Mouse (Mus musculus) neural tube, embryonic 10.5 days (tissue): ENCODE data around the gene Cidec.

ENCODE experiments used
- DNase-seq: peaks from one replicate; pipeline ENCODE4 v3.0.0-alpha.2; 2017; ENCODE audit warnings: low spot score; ENCODE audit errors: extremely low spot score

Gene Cidec

DNA sequence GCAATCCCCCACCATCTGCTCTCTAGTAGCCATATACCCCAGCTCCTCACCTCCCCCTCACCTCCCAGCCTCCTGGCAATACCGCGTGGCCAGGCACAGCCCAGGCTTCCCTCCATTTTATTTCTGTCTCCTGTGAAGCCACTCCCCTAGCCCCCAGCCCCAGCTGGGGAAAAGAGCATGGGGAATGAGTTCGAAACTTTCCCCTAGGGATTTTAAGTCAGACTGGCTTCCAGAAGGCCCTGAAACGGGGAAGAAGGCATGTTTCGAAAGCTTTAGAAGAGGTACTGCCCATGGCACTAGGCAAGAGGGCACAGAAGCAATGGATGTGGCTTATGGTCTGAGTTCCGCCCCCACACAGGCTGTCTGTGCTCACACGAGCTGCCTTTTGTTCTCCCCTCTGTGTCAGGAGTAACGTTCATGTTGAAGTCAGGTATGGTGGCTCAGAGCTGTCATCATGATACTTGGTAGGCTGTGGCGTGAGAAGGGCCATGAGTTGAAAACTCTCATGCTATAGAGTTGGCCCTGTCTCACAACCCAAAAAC, at the start of gene Cidec:
Cidec (minus strand) TSS at position 97 of the 542 bp plus-strand sequence.
- no peak for DNase-seq

DNA sequence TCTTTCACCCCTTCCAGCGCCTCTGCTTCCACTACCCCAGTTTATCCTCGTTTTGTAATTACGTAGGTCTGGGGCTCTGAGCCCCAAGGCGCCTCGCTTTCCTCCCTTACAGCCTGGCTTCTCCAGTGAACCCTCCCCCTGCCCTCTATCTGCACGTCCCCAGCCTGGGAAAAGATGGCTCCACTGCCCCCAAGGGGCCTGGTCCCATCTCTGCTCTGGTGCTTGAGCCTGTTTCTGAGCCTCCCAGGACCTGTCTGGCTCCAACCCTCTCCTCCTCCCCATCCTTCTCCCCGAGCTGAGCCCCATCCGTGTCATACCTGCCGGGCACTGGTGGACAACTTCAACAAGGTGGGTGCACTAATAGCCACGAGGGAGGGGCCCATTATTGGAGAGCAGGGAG, 48.2 kb upstream of the Cidec start:
- peak; percentile 40 for DNase-seq

DNA sequence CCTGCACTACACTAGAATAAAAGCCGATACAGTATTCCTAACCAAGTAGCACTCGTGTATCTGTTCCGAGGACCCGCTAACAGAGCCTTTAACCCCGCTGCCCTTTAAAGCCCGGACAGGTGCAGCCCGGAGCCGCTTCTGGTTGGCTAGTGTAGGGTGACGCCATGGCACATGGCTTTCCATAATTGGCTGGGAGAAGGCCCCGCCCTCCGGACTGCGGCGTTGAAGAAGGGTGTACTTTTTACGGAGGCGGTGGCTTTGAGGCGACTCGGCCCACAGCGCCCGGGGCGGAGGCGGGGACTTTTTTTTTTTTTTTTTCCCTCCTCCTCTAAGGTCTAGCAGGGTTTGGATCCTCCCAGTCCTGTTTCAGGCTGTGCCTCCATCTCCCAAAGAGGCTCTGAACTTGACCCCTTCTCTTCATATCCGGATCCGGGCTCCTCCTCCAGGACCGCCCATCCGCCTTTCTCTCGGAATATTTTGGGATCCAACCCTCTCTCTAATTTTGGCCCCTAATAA, 47.6 kb upstream of the Cidec start, which contains the start of gene Creld1:
Creld1 (plus strand) TSS at position 198 of the 516 bp plus-strand sequence.
- DNase-seq = peak; percentile 91

DNA sequence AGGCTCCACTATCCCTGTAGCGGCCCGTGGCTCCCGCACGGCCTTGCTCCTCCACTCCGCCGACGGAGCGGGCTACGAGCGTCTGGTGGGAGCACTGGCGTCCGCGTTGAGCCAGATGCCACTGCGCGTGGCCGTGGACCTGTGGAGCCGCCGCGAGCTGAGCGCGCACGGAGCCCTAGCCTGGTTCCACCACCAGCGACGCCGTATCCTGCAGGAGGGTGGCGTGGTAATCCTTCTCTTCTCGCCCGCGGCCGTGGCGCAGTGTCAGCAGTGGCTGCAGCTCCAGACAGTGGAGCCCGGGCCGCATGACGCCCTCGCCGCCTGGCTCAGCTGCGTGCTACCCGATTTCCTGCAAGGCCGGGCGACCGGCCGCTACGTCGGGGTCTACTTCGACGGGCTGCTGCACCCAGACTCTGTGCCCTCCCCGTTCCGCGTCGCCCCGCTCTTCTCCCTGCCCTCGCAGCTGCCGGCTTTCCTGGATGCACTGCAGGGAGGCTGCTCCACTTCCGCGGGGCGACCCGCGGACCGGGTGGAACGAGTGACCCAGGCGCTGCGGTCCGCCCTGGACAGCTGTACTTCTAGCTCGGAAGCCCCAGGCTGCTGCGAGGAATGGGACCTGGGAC, 47.0 kb upstream of the Cidec start:
- no peak for DNase-seq

DNA sequence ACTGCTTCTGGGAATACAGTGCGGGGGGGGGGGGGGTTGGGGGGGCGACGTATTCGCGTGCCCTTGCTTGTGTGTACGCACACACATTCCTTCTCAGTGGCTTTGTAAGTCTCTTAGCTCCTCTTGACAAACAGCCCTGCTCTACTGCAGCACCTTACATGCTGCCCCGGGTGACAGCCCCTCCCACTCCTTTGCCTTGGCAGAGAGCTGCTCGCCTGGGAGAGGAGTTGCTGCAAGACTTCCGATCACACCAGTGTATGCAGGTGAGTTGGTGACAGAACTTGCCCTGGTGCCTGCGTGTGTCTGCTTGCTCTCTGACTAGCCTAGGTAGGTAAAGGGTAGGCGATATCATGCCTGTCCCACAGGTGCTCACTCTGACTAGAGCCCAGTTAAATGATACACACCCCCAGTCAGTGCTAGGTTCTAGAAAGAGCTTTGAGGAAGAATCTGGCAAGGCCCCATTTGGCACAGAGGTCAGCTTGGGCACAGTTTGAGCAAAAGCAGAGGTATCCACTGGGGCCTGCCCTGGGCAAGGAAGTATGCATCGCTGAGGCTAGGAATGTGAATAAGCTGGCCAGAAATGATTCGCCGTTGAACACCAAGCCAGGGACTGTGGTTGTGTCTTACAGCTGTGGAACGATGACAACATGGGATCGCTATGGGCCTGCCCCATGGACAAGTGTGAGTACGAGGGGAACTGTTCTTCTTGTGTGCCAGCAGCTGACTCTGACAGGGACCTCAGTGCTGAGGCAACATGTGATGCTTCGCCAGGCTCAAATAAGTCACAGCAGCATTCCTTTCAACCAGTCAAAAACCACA, 45.2 kb upstream of the Cidec start:
- no peak for DNase-seq

DNA sequence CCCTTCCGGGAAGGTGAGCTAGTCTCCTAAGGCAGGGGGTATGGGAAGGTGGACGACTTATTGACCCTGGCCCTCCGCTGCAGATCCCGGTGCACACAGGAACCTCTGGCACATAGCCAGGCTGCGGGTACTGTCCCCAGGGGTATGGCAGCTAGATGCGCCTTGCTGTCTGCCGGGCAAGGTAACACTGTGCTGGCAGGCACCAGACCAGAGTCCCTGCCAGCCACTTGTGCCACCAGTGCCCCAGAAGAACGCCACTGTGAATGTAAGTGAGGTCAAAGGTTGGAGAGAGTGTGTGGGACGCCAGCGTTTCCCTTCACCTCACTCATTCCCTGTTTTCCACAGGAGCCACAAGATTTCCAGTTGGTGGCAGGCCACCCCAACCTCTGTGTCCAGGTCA, 43.3 kb upstream of the Cidec start:
- DNase-seq = no peak

DNA sequence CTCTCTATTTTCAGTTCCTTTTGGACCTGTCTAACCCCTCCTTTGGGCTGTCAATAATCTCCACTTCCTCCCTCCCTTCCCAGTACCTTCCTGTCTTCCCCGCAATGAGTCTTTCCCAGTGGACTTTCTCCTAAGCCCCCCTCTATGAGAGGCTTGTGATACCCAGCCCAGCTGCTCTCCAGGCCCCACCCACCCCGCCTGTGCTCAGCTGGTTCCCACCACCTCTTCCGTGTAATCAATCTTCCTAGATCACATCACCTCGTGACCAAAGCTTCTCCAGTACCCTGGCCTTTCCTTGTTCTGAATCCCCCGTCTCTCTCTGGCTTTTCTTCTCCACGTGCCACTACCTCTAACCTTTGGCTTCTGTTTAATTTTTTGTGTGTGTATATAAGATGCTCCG, 41.8 kb upstream of the Cidec start:
- DNase-seq = no peak

DNA sequence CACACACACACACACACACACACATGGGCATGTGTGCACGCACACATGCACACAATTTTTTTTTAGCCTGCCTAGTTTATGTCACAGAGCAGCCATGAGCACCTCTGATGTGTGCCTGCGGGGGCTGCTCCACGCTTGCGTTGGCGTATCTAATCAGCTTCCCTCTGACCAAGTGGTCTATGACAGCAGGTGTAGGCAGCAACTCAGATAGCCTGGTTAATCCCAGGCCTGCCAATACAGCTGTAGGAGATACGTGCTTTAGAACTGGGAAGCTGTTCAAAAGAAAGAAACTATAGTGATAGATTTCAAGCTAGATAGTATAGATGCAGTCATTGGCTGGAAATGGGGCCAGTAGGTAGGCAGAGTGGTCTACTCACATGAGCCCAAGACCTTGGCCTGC, 38.2 kb upstream of the Cidec start:
- no peak for DNase-seq

DNA sequence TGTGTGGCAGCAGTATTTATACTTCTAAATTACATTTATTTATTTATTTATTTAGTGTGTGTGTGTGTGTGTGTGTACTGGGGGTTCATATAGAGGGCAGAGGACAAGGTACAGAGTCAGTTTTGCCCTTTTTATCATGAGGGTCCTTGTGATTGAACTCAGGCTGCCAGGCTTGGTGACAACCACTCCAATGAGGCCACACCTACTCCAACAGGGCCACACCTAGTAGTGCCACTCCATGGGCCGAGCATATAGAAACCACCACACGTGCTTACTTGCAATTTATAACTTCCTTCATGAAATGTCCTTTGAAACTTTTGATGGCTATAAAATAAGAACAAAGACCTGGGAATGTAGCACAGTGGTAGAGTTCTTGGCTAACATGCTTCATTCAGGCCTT, 37.7 kb upstream of the Cidec start:
- DNase-seq = no peak

DNA sequence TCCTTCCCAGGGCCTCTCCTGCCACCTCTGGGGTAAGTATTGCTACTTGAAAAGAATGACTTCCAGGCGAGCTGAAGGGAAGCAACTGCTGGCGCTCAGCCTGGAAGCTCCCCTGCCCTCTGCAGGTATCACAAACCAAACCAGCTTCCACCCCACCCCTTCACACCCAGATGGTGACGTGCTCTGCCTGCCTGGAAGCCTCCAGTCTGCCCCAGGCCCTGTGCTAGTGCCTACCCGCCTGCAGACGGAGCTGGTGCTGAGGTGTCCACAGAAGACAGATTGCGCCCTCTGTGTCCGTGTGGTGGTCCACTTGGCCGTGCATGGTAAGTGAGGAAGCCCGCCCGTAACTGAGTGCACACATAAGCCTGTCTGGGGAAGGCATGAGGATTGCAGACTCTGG, 36.5 kb upstream of the Cidec start:
- DNase-seq = no peak

DNA sequence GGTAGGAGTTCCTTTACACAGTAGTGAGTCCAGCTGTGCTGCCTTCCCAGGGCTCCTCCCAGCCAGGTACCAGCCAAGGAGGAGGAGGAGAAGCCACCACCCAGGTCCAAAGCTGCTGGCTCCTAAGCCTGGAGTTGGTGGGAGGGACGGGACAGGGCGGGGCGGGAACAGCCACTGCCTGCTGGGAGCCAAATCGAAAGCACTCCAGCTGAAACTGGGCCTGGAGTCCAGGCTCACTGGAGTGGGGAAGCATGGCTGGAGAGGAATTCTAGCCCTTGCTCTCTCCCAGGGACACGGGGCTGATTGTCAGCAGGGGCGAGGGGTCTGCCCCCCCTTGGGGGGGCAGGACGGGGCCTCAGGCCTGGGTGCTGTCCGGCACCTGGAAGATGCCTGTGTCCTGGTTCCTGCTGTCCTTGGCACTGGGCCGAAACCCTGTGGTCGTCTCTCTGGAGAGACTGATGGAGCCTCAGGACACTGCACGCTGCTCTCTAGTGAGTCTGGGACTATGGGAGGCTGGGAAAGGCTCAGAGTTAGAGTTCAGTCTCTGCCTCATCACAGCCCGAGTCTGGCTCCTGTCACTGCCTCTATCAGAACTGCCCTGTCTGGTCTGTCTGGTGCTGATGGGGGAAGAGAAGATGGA, 35.9 kb upstream of the Cidec start, which contains the start of gene Il17rc:
Il17rc (plus strand) TSS at position 131 of the 640 bp plus-strand sequence.
- no peak for DNase-seq

DNA sequence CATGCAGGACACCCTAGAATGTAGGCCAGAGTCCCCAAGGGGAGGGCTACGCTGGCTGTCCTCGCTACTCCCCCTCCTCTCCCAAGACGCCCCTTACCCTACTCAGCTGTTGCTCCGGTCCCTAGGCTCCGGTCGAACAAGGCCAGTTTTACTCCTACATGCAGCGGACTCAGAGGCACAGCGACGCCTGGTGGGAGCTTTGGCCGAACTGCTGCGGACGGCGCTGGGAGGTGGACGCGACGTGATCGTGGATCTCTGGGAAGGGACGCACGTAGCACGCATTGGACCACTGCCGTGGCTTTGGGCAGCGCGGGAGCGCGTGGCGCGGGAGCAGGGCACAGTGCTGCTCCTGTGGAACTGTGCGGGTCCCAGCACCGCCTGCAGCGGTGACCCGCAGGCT, 33.9 kb upstream of the Cidec start:
- DNase-seq = peak; percentile 80

DNA sequence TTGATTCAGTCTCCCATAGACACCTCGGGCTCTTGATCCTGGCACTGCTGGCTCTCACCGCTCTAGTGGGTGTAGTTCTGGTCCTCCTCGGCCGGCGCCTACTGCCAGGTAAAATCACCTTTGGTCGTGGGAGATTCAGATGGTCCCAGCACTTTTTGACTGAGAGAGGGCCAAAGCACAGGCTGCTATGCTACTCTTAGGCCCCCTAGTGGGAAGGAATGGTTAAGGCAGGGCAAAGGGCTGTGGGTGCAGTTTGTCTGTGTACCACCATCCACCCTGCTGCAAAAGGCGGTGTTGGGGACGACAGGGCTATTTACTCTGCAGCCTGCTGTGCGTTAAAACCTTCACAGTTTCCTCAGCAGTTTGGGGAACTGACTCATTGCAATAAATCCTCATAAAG, 33.5 kb upstream of the Cidec start:
- peak; percentile 62 for DNase-seq

DNA sequence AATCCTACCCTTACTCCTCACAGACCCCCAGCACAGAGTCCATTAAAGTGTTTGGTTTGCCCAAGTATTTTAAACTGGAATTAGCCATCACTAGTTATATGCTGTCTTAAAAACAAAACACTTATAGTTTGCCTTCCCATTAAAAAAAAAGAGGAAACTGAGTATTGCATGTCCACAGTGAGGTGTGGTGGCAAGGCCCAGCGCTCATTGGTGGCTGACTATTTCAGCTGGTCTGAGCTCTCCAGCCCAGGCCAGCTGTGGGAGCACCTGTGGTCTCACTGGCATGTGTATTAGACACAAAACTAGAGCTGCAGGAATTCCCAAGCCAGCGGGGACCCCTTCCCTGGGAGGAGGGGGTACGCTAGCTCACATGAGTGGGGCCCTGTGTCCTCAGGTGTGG, 33.0 kb upstream of the Cidec start:
- no peak for DNase-seq

DNA sequence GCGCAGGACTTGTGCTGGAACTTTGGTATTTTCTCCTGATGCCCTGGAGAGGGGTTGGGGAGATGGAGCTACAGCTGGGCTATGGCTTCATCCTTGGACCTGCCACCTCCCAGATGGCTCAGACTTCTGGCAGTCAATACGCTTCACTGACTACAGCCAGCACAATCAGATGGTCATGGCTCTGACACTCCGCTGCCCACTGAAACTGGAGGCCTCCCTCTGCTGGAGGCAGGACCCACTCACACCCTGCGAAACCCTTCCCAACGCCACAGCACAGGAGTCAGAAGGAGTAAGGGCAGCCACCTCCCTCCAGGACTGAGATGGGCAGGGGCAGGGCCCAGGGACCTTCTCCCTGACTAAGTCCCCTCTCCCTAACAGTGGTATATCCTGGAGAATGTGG, 30.0 kb upstream of the Cidec start:
- DNase-seq = no peak

DNA sequence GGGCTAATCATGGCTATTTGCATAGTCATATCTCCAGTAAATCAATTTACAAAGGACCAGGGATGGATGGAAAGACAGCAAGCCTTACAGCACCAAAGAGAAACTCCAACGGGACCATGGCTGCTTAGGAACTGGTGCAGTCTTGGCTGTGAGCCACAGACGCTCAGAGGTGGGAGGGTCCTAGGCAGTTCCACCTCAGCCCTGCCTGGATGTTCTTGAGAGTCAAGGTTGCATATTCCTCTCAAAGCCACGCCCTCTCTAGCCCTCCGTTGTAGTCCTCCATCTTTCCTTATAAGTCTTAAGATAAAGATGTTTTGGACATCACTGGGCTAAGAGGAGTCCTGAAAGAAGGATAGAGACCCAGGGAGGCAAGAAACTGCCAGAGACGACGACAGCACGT, 28.5 kb upstream of the Cidec start:
- no peak for DNase-seq

DNA sequence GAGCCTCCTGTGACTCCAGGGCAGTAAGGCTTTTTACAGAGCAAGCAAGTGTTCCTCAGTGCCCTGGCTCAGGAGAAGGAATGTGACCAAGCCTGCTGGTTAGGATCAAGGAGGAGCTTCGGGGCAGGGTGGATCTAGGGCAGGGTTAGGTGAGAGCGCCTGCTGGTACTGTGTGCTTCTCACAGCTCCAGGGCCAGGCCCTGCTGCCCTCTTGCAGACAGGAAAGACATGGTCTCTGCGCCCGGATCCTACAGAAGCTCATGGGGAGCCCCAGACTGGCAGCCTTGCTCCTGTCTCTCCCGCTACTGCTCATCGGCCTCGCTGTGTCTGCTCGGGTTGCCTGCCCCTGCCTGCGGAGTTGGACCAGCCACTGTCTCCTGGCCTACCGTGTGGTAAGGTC, 23.1 kb upstream of the Cidec start:
- no peak for DNase-seq

DNA sequence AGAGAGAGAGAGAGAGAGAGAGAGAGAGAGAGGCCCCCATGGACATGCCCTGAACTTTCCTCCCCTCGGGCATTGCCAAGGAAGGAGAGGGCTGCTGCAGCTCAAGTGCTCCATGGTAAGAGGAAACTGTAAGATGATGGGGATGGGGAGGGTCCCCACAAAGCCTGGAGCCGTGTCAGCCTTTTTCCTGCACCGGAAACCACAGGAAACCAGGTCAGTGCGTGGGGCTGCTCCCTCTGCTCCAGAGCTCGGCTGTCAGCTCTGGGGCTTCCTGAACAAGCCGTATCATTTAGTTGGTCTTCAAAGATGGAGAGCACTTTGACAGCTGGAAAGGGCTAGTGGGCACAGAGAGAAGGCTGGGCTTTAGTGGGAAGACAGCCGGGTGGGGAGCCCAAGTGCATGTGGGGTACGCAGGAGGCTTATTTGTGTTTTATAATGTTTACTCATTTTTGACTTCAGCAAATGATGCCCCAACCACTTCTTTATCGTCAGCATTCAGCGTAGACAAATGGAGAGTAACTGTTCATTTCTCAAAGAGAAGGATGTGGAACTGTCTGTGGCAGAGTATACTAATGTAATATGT, 22.5 kb upstream of the Cidec start, which contains the start of gene Il17re:
Il17re (plus strand) TSS at position 533 of the 583 bp plus-strand sequence.
- no peak for DNase-seq

DNA sequence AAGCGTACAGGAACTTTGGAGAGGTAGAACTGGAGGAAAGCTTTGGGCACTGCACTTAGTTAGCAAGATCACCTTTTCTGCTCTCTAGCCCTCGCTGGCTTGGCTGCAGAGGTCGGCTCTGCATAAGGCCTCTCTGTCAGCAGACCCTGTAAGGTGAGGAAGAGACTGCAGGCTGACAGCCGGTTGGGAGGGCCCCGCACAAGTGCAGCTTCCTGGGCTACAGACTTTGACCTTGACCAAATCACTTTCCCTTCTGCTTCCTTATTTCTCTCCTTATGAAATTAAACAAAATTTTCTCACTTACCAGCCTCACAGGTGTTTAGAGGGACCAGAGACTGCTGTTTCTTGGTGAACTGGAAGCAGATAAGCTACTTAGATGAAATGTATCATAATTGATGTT, 19.4 kb upstream of the Cidec start:
- no peak for DNase-seq

DNA sequence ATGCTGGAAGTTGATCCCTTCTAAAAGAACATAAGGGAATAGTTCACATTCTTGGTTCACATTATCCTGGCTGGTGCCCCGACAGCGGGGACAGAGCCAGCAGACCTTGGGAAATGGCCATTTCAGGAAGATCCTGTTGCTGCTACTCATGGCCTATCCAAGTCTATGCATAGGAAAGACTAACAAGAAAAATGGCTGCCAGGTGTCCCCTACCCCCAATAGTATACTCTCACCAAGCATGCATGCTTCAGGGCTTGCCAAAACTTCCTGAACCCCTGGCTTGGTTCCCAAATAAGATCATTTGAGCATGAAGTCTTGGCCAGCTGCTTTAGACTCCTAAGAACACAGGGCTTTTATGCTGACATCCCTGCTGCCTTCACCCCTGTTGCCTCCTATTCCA, 16.3 kb upstream of the Cidec start:
- no peak for DNase-seq

DNA sequence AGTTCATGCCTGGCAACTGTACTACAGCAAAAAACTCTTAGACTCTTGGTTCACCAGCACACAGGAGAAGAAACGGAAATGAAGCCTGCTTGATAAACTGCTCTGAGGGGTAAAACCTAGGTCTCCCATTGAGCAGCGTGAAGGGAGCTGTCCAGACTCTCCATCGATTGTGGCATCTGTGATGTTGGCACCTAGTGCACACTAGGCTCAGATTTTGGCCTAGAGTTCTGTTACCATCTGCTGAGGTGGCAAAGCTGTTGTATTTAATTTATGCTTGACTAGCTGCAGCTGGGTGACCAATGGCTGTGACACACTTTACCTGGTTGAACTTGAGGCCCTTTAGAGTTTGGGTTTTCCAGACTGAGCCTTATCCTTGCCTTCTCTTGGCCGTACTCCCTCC, 12.1 kb upstream of the Cidec start:
- DNase-seq = no peak
